ENCODE assay signal across 18 mouse cellular contexts in the genomic region with DNA sequence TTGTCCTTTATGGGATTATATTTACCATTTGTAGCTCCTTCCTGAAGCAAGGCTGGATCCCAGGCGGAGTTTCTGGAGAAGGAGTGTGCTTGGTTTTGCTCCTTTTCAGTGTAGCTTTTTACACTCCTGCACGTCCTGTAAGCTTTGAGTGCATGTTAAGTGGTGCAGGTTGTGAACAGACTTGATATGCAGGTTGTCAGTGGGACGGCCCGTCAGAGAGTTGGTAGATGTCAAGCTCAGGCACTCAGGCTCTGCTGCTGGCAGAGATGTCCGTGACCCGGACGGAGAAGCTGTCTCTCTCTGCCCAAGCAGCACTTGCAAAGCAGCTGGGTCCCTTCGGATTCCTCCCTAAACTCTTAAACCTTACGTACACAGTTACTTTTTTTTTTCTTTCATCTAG. TPM values are rescaled to one million over a fixed set of nuclear protein-coding genes. Genes with fewer than 3 reads are reported as not detected.
DNase-seq lines count a peak whose midpoint lies in the region; ATAC-seq lines count a peak whose summit lies in the region.
"Had no signal": no experiment of that assay in that cellular context is flagged by ENCODE, and none has a peak within 500 bp of the region (broad histone marks: within the 10 kb centered on the region; RNA-seq: fewer than 3 reads in every experiment).

No protein-coding gene starts in this region.

- H3K27me3 ChIP-seq in heart, embryonic 10.5 days (ENCODE audit: insufficient read depth, poor library complexity, severe bottlenecking) = no peaks in the 10 kb centered on the region
- no peaks in the 10 kb centered on the region for H3K27me3 ChIP-seq in heart, embryonic 15.5 days
- H3K27me3 ChIP-seq in lung, embryonic 16.5 days (ENCODE audit: control insufficient read depth, insufficient read depth, low read depth, low read length) = no peaks in the 10 kb centered on the region
- H3K27me3 ChIP-seq: embryonic facial prominence, embryonic 12.5 days; forebrain, embryonic 15.5 days; hindbrain, embryonic 13.5 days had no signal

- peaks cover 38% of the 10 kb centered on the region for H3K36me3 ChIP-seq in heart, embryonic 10.5 days
- peaks cover 23% of the 10 kb centered on the region; the same call in 1 of the 2 replicates for H3K36me3 ChIP-seq in heart, embryonic 15.5 days
- H3K36me3 ChIP-seq in lung, embryonic 16.5 days (ENCODE audit: control insufficient read depth, insufficient read depth, low read length) = peaks cover 6% of the 10 kb centered on the region; the same call in 1 of the 2 replicates

- peak overlapping the region; percentile 31 for H3K4me2 ChIP-seq in heart, embryonic 15.5 days
- no peak overlapping the region for H3K4me2 ChIP-seq in lung, embryonic 16.5 days (ENCODE audit: low read depth, low read length)
- H3K4me2 ChIP-seq: embryonic facial prominence, embryonic 12.5 days; forebrain, embryonic 15.5 days; hindbrain, embryonic 13.5 days had no signal

- H3K9me3 ChIP-seq in heart, embryonic 10.5 days = no peaks in the 10 kb centered on the region
- H3K9me3 ChIP-seq in heart, embryonic 15.5 days (replicated peaks) = no peaks in the 10 kb centered on the region
- no peaks in the 10 kb centered on the region for H3K9me3 ChIP-seq in lung, embryonic 16.5 days (ENCODE audit: control insufficient read depth, low read length)
- H3K9me3 ChIP-seq: embryonic facial prominence, embryonic 12.5 days; forebrain, embryonic 15.5 days; hindbrain, embryonic 13.5 days had no signal

- peak; percentile 50; the same call in 1 of the 2 replicates for ATAC-seq in heart, embryonic 15.5 days (replicated peaks; ENCODE audit: insufficient number of reproducible peaks, insufficient read depth, low FRiP score, low read depth)
- peak; percentile 23; the same call in 1 of the 2 replicates for ATAC-seq in lung, embryonic 16.5 days (ENCODE audit: low read depth)
- ATAC-seq: hindbrain, postnatal 0 days had no signal

- peaks cover 35% of the 10 kb centered on the region for H3K4me1 ChIP-seq in heart, embryonic 10.5 days
- peaks cover 25% of the 10 kb centered on the region for H3K4me1 ChIP-seq in heart, embryonic 15.5 days (replicated peaks)
- peaks cover 5% of the 10 kb centered on the region; the same call in 1 of the 2 replicates for H3K4me1 ChIP-seq in lung, embryonic 16.5 days (replicated peaks; ENCODE audit: control insufficient read depth, insufficient read depth, low read length)

- peak; percentile 76 for DNase-seq in heart, adult 11 months
- no peak for DNase-seq in heart, embryonic 10.5 days (ENCODE audit: low spot score)
- DNase-seq in heart, adult 18-20 months = no peak
- DNase-seq in lung, adult 18-20 months = no peak
- DNase-seq in cerebellum, adult 11-12 months = no peak
- DNase-seq: adrenal gland, postnatal 10 days; cerebellum, adult 11 months; cerebellum, adult 9-10 months; cerebellum, postnatal 25 days; gastrocnemius, postnatal 36 days; heart, adult 2 months; kidney, adult 11 months had no signal

- WGBS in heart, embryonic 10.5 days = 54% methylated on average over 9 of the region's 9 CpGs
- WGBS in heart, embryonic 15.5 days = 51% methylated on average over 9 of the region's 9 CpGs
- 60% methylated on average over 9 of the region's 9 CpGs for WGBS in lung, embryonic 16.5 days

- no peak overlapping the region for H3K4me3 ChIP-seq in heart, embryonic 10.5 days
- no peak overlapping the region for H3K4me3 ChIP-seq in heart, embryonic 15.5 days
- no peak overlapping the region for H3K4me3 ChIP-seq in lung, embryonic 16.5 days (ENCODE audit: low read length)
- H3K4me3 ChIP-seq: embryonic facial prominence, embryonic 12.5 days; forebrain, embryonic 15.5 days; heart, adult 2 months; hindbrain, embryonic 13.5 days had no signal

- no peak overlapping the region for H3K27ac ChIP-seq in heart, embryonic 10.5 days
- no peak overlapping the region for H3K27ac ChIP-seq in heart, embryonic 15.5 days
- no peak overlapping the region for H3K27ac ChIP-seq in lung, embryonic 16.5 days (ENCODE audit: low read length)
- H3K27ac ChIP-seq: embryonic facial prominence, embryonic 12.5 days; heart, adult 2 months; hindbrain, embryonic 13.5 days; hindbrain, postnatal 0 days had no signal

- no peak overlapping the region for H3K9ac ChIP-seq in heart, embryonic 15.5 days
- H3K9ac ChIP-seq in lung, embryonic 16.5 days (ENCODE audit: low read length) = no peak overlapping the region
- H3K9ac ChIP-seq: embryonic facial prominence, embryonic 12.5 days; forebrain, embryonic 15.5 days; hindbrain, embryonic 13.5 days had no signal

RNA-seq across cellular contexts. Expression of gene Ugcg, which starts 22.1 kb away (rescaled TPM):
- polyA plus RNA-seq in heart, embryonic 10.5 days (2016; fragmentation: Nextera tagmentation; extraction: Ambion mirVana) = 8.2 and 9.7 TPM in 2 replicates
- 6.2 and 7.0 TPM in 2 replicates for polyA plus RNA-seq in heart, embryonic 15.5 days (2015; fragmentation: Nextera tagmentation; extraction: Ambion mirVana)
- total RNA-seq in heart, adult 18-20 months (2021) = 10 to 100 TPM; 11.7 to 14.6 TPM
- polyA plus RNA-seq in lung, embryonic 16.5 days (2015; fragmentation: Nextera tagmentation; extraction: Ambion mirVana) = 9.7 and 10.5 TPM in 2 replicates
